Mouse (Mus musculus) liver, embryonic 12.5 days (tissue): ENCODE results near the gene Olfr1361. TPM values are rescaled to one million over a fixed set of nuclear protein-coding genes. Genes with fewer than 3 reads are reported as not detected.

Experiments used
- ATAC-seq: fragments of 200-750 bp; cut with Nextera tagmentation; 2 replicates; pipeline ENCODE4 v1.8.0; 2017; ENCODE audit warnings: moderate number of reproducible peaks, mild to moderate bottlenecking, moderate library complexity
- H3K27ac ChIP-seq: fragments of 300-500 bp; sonication (generic); 2 replicates; pipeline ENCODE4 v1.5.1; 2016; ENCODE audit warnings: mild to moderate bottlenecking
- H3K27me3 ChIP-seq: fragments of 300-500 bp; sonication (generic); replicated peaks from 2 replicates; pipeline ENCODE4 v1.6.1; 2016; ENCODE audit warnings: mild to moderate bottlenecking, moderate library complexity
- H3K36me3 ChIP-seq: fragments of 300-500 bp; sonication (generic); 2 replicates; pipeline ENCODE4 v1.6.1; 2016; ENCODE audit warnings: mild to moderate bottlenecking, moderate library complexity
- H3K4me1 ChIP-seq: fragments of 300-500 bp; sonication (generic); 2 replicates; pipeline ENCODE4 v1.6.1; 2016
- H3K4me2 ChIP-seq: fragments of 300-500 bp; sonication (generic); 2 replicates; pipeline ENCODE4 v1.6.1; 2016; ENCODE audit warnings: mild to moderate bottlenecking, moderate library complexity
- H3K4me3 ChIP-seq: fragments of 300-500 bp; sonication (generic); 2 replicates; pipeline ENCODE4 v1.5.1; 2016; ENCODE audit warnings: mild to moderate bottlenecking, moderate library complexity
- H3K9ac ChIP-seq: fragments of 300-500 bp; sonication (generic); 2 replicates; pipeline ENCODE4 v1.6.1; 2016; ENCODE audit warnings: mild to moderate bottlenecking, moderate library complexity
- H3K9me3 ChIP-seq: fragments of 300-500 bp; sonication (generic); replicated peaks from 2 replicates; pipeline ENCODE4 v1.6.1; 2016; ENCODE audit warnings: mild to moderate bottlenecking, moderate library complexity
- WGBS: fragments of 180-500 bp; shearing (Covaris S2); methylation state at CpG from one replicate; pipeline ENCODE4 v1.1.7; 2016; ENCODE audit not compliant: insufficient replicate concordance; 5-methylcytosine and 5-hydroxymethylcytosine counted together
- polyA plus RNA-seq: library from polyadenylated mRNA; unstranded; fragments of >200 nt; fragmentation: Nextera tagmentation; extraction: Ambion mirVana; gene quantifications from 2 replicates; pipeline ENCODE4 v1.2.1, GENCODE M21; 2016

Gene Olfr1361
- polyA plus RNA-seq = not detected in 2 replicates

- Histone ChIP-seq H3K9me3 (no peaks in the 10 kb centered on the region), H3K9ac (no peak within 1 kb of the TSS), H3K27me3 (no peaks in the 10 kb centered on the region), H3K4me3 (no peak within 1 kb of the TSS), H3K36me3 (no peaks in the 10 kb centered on the region), H3K27ac (no peak within 1 kb of the TSS), H3K4me2 (no peak within 1 kb of the TSS), H3K4me1 (no peaks in the 10 kb centered on the region)
- 67% methylated on average over 2 of the region's 2 CpGs for WGBS
- ATAC-seq = no peak
Observed at GRCm38 (mm10) chr13:21663286-21663685, at the start of gene Olfr1361. Gene Olfr1361, minus strand, starts transcription at chr13:21663386.

- no peaks in the 10 kb centered on the region for H3K36me3 ChIP-seq
- peak overlapping the region; percentile 67 for H3K9ac ChIP-seq
- H3K4me2 ChIP-seq = peak overlapping the region; percentile 85
- H3K4me1 ChIP-seq = peaks cover 25% of the 10 kb centered on the region
- peak overlapping the region; percentile 65 for H3K4me3 ChIP-seq
- 23% methylated on average over 4 of the region's 4 CpGs for WGBS
- no peaks in the 10 kb centered on the region for H3K27me3 ChIP-seq
- ATAC-seq = no peak
- peak overlapping the region; percentile 2; the same call in 1 of the 2 replicates for H3K27ac ChIP-seq
- H3K9me3 ChIP-seq = no peaks in the 10 kb centered on the region
Observed at GRCm38 (mm10) chr13:21711698-21712097, 48.5 kb upstream of the Olfr1361 start.

- Histone ChIP-seq H3K27ac (peak overlapping the region; percentile 2), H3K27me3 (no peaks in the 10 kb centered on the region)
- WGBS = 2% methylated on average over 22 of the region's 22 CpGs
Observed at GRCm38 (mm10) chr13:21710821-21711525, 47.8 kb upstream of the Olfr1361 start.

DNA sequence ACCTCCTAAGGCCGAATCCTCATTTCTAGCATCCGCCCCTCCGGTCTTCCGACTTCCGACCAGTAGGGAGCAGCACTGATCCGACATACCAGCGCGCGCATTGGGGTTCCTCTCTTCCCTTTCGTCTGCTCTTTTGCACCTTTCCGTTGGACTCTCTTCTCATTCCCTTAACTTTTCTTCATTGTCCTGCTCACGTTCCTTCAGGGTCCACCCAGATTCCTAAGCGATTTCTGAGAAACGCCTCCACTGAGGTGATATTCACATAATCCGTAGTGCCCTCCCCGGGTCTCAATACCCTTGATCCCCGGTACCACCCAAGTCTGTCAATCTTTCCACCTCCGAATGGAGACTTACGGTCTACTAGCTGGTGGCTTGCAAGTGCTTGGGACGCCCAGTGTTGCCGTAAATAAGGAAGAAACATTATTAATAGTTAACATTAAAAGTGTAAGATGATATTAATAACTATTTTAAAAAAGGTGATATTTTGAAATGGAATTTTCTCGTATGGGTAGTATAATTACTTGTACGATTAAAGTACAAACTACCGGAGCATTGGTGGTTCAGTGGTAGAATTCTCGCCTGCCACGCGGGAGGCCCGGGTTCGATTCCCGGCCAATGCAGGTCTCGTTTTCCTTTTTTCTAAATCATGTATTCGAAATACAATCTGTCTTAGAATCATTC, 47.0 kb upstream of the Olfr1361 start:
- Histone ChIP-seq H3K4me2 (peak overlapping the region; percentile 85), H3K4me3 (peak overlapping the region; percentile 72), H3K9me3 (no peaks in the 10 kb centered on the region), H3K27ac (peak overlapping the region; percentile 81), H3K9ac (peak overlapping the region; percentile 75), H3K27me3 (no peaks in the 10 kb centered on the region), H3K36me3 (no peaks in the 10 kb centered on the region), H3K4me1 (peaks cover 19% of the 10 kb centered on the region)
- under 1% methylated on average over 32 of the region's 32 CpGs for WGBS
- peak; percentile 72 for ATAC-seq

More at GRCm38 (mm10) chr13:21710821-21711525, 47.8 kb upstream of the Olfr1361 start:
- peak overlapping the region; percentile 85 for H3K4me2 ChIP-seq
- H3K4me3 ChIP-seq = peak overlapping the region; percentile 65
- peaks cover 24% of the 10 kb centered on the region for H3K4me1 ChIP-seq
- ATAC-seq = peak; percentile 67
- H3K9me3 ChIP-seq = no peaks in the 10 kb centered on the region
- peak overlapping the region; percentile 67 for H3K9ac ChIP-seq
- no peaks in the 10 kb centered on the region for H3K36me3 ChIP-seq

GRCm38 (mm10) chr13:21706669-21707068, 43.5 kb upstream of the Olfr1361 start:
- Histone ChIP-seq H3K9me3 (no peaks in the 10 kb centered on the region), H3K4me1 (peaks cover 7% of the 10 kb centered on the region), H3K9ac (no peak overlapping the region), H3K4me3 (no peak overlapping the region), H3K27ac (no peak overlapping the region), H3K4me2 (no peak overlapping the region), H3K27me3 (peaks cover 4% of the 10 kb centered on the region; the same call in 1 of the 2 replicates), H3K36me3 (no peaks in the 10 kb centered on the region)
- 58% methylated on average over 4 of the region's 4 CpGs for whole genome bisulfite sequencing
- no peak for ATAC-seq

GRCm38 (mm10) chr13:21697811-21698210, 34.6 kb upstream of the Olfr1361 start, which contains the start of gene Olfr1359:
Gene Olfr1359, plus strand, starts transcription at chr13:21698111.
- no peak within 1 kb of the TSS for H3K27ac ChIP-seq
- H3K4me1 ChIP-seq = no peaks in the 10 kb centered on the region
- no peak within 1 kb of the TSS for H3K4me3 ChIP-seq
- no peaks in the 10 kb centered on the region for H3K9me3 ChIP-seq
- H3K27me3 ChIP-seq = peaks cover 7% of the 10 kb centered on the region; the same call in 1 of the 2 replicates
- H3K4me2 ChIP-seq = no peak within 1 kb of the TSS
- no peak within 1 kb of the TSS for H3K9ac ChIP-seq
- no peaks in the 10 kb centered on the region for H3K36me3 ChIP-seq
- no peak for ATAC-seq

GRCm38 (mm10) chr13:21677305-21677704, 14.1 kb upstream of the Olfr1361 start, which contains the start of gene Olfr1360:
Gene Olfr1360, minus strand, starts transcription at chr13:21677405.
- Histone ChIP-seq H3K4me1 (no peaks in the 10 kb centered on the region), H3K4me3 (no peak within 1 kb of the TSS), H3K27ac (no peak within 1 kb of the TSS), H3K9ac (no peak within 1 kb of the TSS), H3K36me3 (no peaks in the 10 kb centered on the region), H3K4me2 (no peak within 1 kb of the TSS), H3K9me3 (no peaks in the 10 kb centered on the region), H3K27me3 (no peaks in the 10 kb centered on the region)
- 54% methylated on average over 2 of the region's 2 CpGs for whole genome bisulfite sequencing
- no peak for ATAC-seq

GRCm38 (mm10) chr13:21642418-21642817, 20.8 kb downstream of the Olfr1361 start, which contains the start of gene Olfr11:
Gene Olfr11, minus strand, starts transcription at chr13:21642518.
- no peak within 1 kb of the TSS for H3K27ac ChIP-seq
- no peak for ATAC-seq
- H3K27me3 ChIP-seq = no peaks in the 10 kb centered on the region
- H3K36me3 ChIP-seq = no peaks in the 10 kb centered on the region
- H3K4me1 ChIP-seq = no peaks in the 10 kb centered on the region
- H3K9me3 ChIP-seq = no peaks in the 10 kb centered on the region
- H3K9ac ChIP-seq = no peak within 1 kb of the TSS
- no peak within 1 kb of the TSS for H3K4me3 ChIP-seq
- H3K4me2 ChIP-seq = no peak within 1 kb of the TSS
- 66% methylated on average over 2 of the region's 2 CpGs for WGBS

GRCm38 (mm10) chr13:21613922-21614321, 49.3 kb downstream of the Olfr1361 start, which contains the start of gene Olfr1362:
Gene Olfr1362, minus strand, starts transcription at chr13:21614022.
- no peak for ATAC-seq
- Histone ChIP-seq H3K4me3 (no peak within 1 kb of the TSS), H3K4me1 (no peaks in the 10 kb centered on the region), H3K9ac (no peak within 1 kb of the TSS), H3K9me3 (no peaks in the 10 kb centered on the region), H3K27me3 (no peaks in the 10 kb centered on the region), H3K27ac (no peak within 1 kb of the TSS), H3K36me3 (no peaks in the 10 kb centered on the region), H3K4me2 (no peak within 1 kb of the TSS)

Other genes with a start within 250 kb of the Olfr1361 start
- gene Pgbd1, start 222.3 kb downstream of the Olfr1361 start, polyA plus RNA-seq = 1.6 and 2.1 TPM in 2 replicates
- 9.1 and 10.4 TPM in 2 replicates for gene Zscan26, start 209.7 kb downstream of the Olfr1361 start, polyA plus RNA-seq
- gene Nkapl, start 194.9 kb downstream of the Olfr1361 start, polyA plus RNA-seq = 0.43 and 0.78 TPM in 2 replicates
- 0.62 and 0.78 TPM in 2 replicates for gene Zkscan4, start 184.5 kb downstream of the Olfr1361 start, polyA plus RNA-seq
- not detected in 2 replicates for gene Gm10065, start 183.9 kb downstream of the Olfr1361 start, polyA plus RNA-seq
- gene AK157302, start 168.2 kb downstream of the Olfr1361 start, polyA plus RNA-seq = 0.56 TPM in 2 replicates
- 4.7 and 6.3 TPM in 2 replicates for gene Gm11273, start 162.0 kb downstream of the Olfr1361 start, polyA plus RNA-seq
- 2.6 and 2.8 TPM in 2 replicates for gene Zkscan8, start 132.3 kb downstream of the Olfr1361 start, polyA plus RNA-seq
- gene Olfr1366, start 120.6 kb downstream of the Olfr1361 start, polyA plus RNA-seq = 0.05 TPM in 1 of 2 replicates, not detected in the other
- gene Olfr1535, start 103.5 kb downstream of the Olfr1361 start, polyA plus RNA-seq = not detected in 2 replicates
- not detected in 2 replicates for gene Olfr1364, start 81.6 kb downstream of the Olfr1361 start, polyA plus RNA-seq
- gene Olfr1362, start 49.4 kb downstream of the Olfr1361 start, polyA plus RNA-seq = not detected in 2 replicates
- not detected in 2 replicates for gene Olfr11, start 20.9 kb downstream of the Olfr1361 start, polyA plus RNA-seq
- gene Olfr1360, start 14.0 kb upstream of the Olfr1361 start, polyA plus RNA-seq = not detected in 2 replicates
- not detected in 2 replicates for gene Olfr1359, start 34.7 kb upstream of the Olfr1361 start, polyA plus RNA-seq
- gene Hist1h2bl, start 52.8 kb upstream of the Olfr1361 start, polyA plus RNA-seq = 1.5 and 1.7 TPM in 2 replicates
- 13.8 and 17.6 TPM in 2 replicates for gene Hist1h2ai, start 53.0 kb upstream of the Olfr1361 start, polyA plus RNA-seq
- gene Hist1h3h, start 54.3 kb upstream of the Olfr1361 start, polyA plus RNA-seq = 8.3 and 14.2 TPM in 2 replicates
- gene Hist1h2bm, start 58.7 kb upstream of the Olfr1361 start, polyA plus RNA-seq = 6.4 and 6.5 TPM in 2 replicates
- 0.59 and 0.75 TPM in 2 replicates for gene Hist1h4j, start 71.7 kb upstream of the Olfr1361 start, polyA plus RNA-seq
- gene Hist1h4k, start 87.1 kb upstream of the Olfr1361 start, polyA plus RNA-seq = 3.7 and 5.9 TPM in 2 replicates
- 42.8 and 58.5 TPM in 2 replicates for gene Hist1h2ak, start 90.4 kb upstream of the Olfr1361 start, polyA plus RNA-seq
- gene Hist1h2bn, start 90.7 kb upstream of the Olfr1361 start, polyA plus RNA-seq = 8.6 and 8.9 TPM in 2 replicates
- gene Hist1h1b, start 117.2 kb upstream of the Olfr1361 start, polyA plus RNA-seq = 41.6 and 43.0 TPM in 2 replicates
- gene Hist1h3i, start 120.0 kb upstream of the Olfr1361 start, polyA plus RNA-seq = 169 and 188 TPM in 2 replicates
- gene Hist1h2an, start 123.8 kb upstream of the Olfr1361 start, polyA plus RNA-seq = 11.2 and 14.0 TPM in 2 replicates
- gene Hist1h2bp, start 124.1 kb upstream of the Olfr1361 start, polyA plus RNA-seq = 3.6 and 5.6 TPM in 2 replicates
- gene Hist1h2bq, start 146.8 kb upstream of the Olfr1361 start, polyA plus RNA-seq = 24.4 and 26.2 TPM in 2 replicates
- gene Hist1h2ao, start 147.1 kb upstream of the Olfr1361 start, polyA plus RNA-seq = not detected in 2 replicates
- gene Hist1h4m, start 148.4 kb upstream of the Olfr1361 start, polyA plus RNA-seq = not detected in 2 replicates
- 20.8 and 25.3 TPM in 2 replicates for gene Hist1h4n, start 168.8 kb upstream of the Olfr1361 start, polyA plus RNA-seq
- gene Hist1h2ap, start 170.1 kb upstream of the Olfr1361 start, polyA plus RNA-seq = 5,867 and 6,049 TPM in 2 replicates
- 25.4 and 26.3 TPM in 2 replicates for gene Hist1h2br, start 170.4 kb upstream of the Olfr1361 start, polyA plus RNA-seq